Mouse (Mus musculus): ENCODE results near the gene Adam12.

DNA sequence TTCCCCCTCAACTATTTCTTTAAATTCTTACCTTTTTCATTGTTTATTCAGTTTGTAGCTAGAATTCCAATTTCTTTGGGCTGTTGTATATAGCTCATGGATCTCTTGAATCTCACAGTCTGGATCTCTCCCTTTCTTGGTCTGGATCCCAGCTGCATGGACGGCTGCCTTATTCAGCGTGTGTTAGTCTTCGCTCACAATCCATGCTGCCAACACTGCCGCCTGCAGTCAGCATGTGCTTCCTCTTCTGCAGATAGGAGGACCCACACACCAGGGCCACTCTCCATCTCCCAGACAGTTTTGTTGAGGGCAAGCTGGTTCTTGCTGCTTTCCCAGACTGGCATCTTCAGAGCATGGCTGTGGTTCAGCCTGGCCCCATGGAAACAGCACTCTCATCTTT, 392.4 kb downstream of the Adam12 start:
- TF ChIP-seq POLR2A (IDR thresholded peaks at IDR 0.05; ENCODE audit: extremely low read depth, insufficient read depth, low read length) (no peak), CTCF (IDR thresholded peaks at IDR 0.05; ENCODE audit: low read depth, low read length) (no peak)
